Mouse (Mus musculus) liver, postnatal 0 days (tissue): Measurements from ENCODE around the gene Ahdc1.

Experiments used
- CTCF ChIP-seq: sonication (generic); IDR thresholded peaks from 2 replicates; pipeline ENCODE4 v1.5.1; 2016; ENCODE audit warnings: antibody characterized with exemption, low read depth
- EP300 ChIP-seq: IDR thresholded peaks from 2 replicates; pipeline ENCODE4 v1.6.1; 2016; ENCODE audit warnings: antibody characterized with exemption, low read depth, mild to moderate bottlenecking

DNA sequence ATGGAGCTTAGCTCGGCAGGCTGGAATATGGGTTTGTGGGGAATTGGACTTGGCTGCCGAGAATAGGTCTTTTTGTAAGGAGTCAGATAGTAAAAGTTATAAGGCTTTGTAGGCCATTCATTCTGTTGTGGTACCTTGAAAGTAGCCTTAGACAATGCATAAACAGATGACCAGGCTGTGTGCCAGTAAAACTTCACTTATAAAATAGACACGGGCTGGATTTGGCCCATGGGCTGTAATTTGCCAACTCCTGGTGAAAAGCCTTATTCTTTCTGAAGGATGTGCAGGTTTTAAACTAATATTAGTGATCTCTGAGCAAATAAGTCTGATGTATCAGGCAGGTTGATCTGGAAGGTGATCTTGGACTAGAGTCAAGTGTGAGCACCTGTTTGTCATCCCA is 24.9 kb downstream of the Ahdc1 start:
- TF ChIP-seq CTCF (no peak), EP300 (no peak)
